Mouse (Mus musculus): ENCODE measurements around the gene Zfp839.

Zfp839 gene

GRCm38 (mm10) chr12:110875351-110875750, 25.3 kb downstream of the Zfp839 start:
- no peak for DNase-seq (ENCODE audit: low read depth, low spot score)

GRCm38 (mm10) chr12:110882291-110882690, 32.2 kb downstream of the Zfp839 start:
- DNase-seq (ENCODE audit: low read depth, low spot score) = no peak

DNA sequence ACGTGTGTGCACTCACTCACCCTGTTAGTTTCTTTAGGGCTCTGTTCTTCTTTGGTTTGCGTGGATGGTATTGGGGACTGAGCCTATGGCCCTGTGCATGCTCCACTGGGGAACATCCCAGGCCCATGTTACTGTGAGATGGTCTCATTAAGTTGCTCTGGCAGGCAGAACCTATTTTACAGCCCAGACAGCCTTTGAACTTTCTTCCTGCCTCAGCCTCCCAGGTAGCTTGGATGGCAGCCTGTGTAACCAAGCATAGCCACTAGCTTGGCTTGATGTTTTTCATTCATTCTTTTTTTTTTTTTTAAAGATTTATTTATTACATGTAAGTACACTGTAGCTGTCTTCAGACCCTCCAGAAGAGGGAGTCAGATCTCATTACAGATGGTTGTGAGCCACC, 35.2 kb downstream of the Zfp839 start:
- DNase-seq (ENCODE audit: low read depth, low spot score) = no peak

- DNase-seq (ENCODE audit: low read depth, low spot score) = no peak
Observed at GRCm38 (mm10) chr12:110888106-110888505, 38.1 kb downstream of the Zfp839 start.

DNA sequence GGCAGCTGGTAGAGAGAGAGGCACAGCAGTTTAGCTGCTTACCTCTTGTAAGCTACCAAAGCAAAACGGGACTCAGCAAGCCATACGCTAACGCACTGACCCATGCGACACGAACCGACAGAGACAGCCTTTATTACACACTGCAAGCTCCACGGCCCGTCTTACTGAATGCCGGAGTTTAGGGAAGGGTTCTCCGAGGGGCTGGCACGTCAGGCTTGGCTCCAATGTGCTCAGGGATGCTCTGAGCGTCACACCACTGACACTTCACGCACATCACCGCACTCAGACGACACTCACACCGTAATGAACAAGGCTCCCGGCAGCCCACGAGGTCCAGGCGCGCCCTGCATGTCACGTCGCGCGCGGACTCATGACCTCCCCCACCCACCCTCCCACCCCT, 38.6 kb downstream of the Zfp839 start:
- DNase-seq (ENCODE audit: low read depth, low spot score) = peak; percentile 7

DNA sequence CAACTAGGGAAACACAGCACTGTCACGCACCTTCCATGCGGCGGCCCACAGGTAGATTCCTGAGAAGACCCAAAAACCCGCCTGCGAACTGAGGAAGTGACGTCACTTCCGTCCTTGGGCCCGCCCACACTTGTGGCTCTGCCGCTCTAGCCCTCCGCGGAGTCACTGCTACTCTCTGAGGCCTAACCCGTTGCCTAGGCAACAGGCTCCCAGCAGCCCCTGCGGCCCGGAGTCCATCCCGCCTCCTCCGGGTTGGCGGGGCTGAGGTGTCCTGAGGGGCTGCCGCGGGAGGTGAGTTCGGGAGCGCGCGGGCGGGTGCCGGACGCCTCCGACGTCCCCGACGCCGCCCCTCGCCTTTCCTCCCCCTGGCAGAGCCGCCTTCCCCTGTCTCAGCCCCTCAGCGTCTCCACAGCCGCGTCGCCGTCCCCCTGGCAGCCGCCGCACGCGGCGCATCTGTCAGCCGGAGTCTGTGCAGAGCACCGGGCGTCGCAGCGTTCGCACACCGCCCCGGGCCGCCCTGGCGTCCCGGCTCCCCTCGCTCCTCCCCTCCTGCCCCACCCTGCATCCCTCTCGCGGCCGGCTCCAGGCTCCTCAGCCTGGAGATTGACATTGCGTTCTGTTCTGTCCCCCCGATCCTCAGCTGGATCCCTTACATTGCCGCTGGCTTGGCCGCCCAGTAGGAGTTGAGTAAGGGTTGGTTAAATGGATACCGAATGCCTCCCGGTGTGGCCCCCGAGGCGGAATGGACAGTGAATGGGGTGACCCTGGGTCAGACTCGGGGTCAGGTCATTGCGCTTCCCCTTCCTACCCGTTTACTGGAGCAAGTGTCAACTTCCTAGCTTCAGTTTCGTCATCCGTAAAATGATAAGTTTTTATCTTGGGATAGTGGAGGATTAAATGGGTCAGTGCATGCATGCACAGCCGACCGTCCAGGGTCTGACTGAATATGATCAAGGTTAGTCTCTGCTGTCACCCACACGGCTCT, 39.3 kb downstream of the Zfp839 start, which contains the start of the genes Cinp and Tecpr2:
Gene Cinp (minus strand): TSS at position 110 of the 985 bp plus-strand sequence.
Gene Tecpr2 (plus strand): TSS at position 229 of the 985 bp plus-strand sequence.
- DNase-seq (ENCODE audit: low read depth, low spot score) = peak; percentile 99

GRCm38 (mm10) chr12:110891887-110892286, 41.8 kb downstream of the Zfp839 start:
- DNase-seq (ENCODE audit: low read depth, low spot score) = no peak

DNA sequence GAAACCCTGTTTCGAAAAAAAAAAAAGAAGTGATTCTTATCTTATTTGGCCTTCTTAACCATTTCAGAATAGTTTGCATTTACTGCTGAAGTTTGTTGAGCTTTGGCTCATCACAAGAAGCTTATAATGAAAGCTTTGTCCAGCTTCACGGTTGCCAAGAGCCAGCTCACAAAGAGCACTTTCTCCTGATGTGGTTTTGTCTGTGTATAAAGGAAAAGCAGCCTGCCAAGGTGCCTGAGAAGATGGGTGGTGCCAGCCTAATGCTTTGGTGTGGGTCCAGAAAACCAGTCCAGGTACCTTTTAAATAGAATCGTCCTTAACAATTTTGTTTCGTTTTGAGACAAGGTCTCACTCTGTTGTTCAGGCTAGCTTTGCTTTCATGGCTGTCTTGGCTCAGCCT, 52.1 kb downstream of the Zfp839 start:
- DNase-seq (ENCODE audit: low read depth, low spot score) = no peak

- DNase-seq (ENCODE audit: low read depth, low spot score) = no peak
Observed at GRCm38 (mm10) chr12:110903536-110903935, 53.5 kb downstream of the Zfp839 start.

DNA sequence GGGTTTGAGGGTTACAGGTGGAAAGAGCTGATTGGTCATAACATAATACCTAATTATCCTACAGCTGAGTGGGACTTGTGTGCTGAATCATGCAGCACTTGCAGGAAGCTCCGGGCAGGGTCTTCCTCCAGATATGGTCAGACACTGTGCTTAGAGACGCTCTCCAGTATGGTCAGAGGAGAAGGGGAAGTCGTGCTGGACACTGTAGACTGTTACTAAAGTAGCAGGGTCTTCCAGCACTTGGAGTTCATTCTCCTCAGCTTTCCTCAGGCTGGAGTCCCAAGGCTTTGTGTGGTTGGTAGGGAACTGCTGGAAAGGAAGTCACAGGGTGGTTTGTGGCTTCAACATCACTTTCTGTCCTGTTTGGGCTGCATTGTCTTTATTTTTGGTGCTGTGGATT, 57.8 kb downstream of the Zfp839 start:
- no peak for DNase-seq (ENCODE audit: low read depth, low spot score)

- no peak for DNase-seq (ENCODE audit: low read depth, low spot score)
Observed at GRCm38 (mm10) chr12:110909962-110910361, 59.9 kb downstream of the Zfp839 start.

GRCm38 (mm10) chr12:110915761-110916160, 65.7 kb downstream of the Zfp839 start:
- DNase-seq (ENCODE audit: low read depth, low spot score) = no peak
